In the genomic region with DNA sequence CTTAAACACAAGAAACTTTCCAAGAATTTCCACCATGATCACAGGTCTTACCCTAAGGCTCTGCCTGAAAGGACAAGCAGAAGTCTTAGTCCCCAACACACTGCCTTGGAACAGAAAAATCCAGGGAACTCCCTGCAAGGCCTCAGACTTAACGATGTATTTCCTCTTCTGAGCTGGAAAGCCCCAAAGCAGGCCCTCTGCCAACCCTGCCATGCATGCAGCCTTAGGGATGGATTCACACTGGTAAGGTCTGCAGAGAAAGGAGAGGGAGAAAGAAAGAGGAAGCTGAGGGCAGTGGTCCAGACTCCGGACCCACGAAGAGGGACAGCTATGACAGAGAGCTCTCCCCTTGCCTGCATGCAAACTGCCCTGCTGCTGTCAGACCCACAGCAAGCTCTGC, we compare ENCODE assay signal across 8 mouse cellular contexts. TPM values are rescaled to one million over a fixed set of nuclear protein-coding genes. Genes with fewer than 3 reads are reported as not detected.
DNase-seq lines count a peak whose midpoint lies in the region; ATAC-seq and TF ChIP-seq lines count a peak whose summit lies in the region.

No protein-coding gene starts in this region.

- no peak for DNase-seq in layer of hippocampus, adult 2 months (ENCODE audit: low spot score in 2 of 2)
- no peak for DNase-seq in layer of hippocampus, adult 18-20 months (ENCODE audit: low spot score in 2 of 2)
- DNase-seq in brain, adult 2 months (ENCODE audit: low read depth, low spot score): peak; percentile 47
- no peak for DNase-seq in midbrain, embryonic 11.5 days (ENCODE audit: low spot score, missing footprints)
- no peak for DNase-seq in thymus, postnatal 14 days

- peak overlapping the region; percentile 81 for H3K4me2 ChIP-seq in heart, embryonic 12.5 days
- peak overlapping the region; percentile 76 for H3K4me2 ChIP-seq in kidney, embryonic 15.5 days
- H3K4me2 ChIP-seq in midbrain, embryonic 11.5 days: peak overlapping the region; percentile 15; the same call in 1 of the 2 replicates

- 28% methylated on average over 3 of the region's 3 CpGs for WGBS in heart, embryonic 12.5 days
- 29% methylated on average over 3 of the region's 3 CpGs for WGBS in kidney, embryonic 15.5 days
- WGBS in midbrain, embryonic 11.5 days: 76% methylated on average over 3 of the region's 3 CpGs

- ATAC-seq in heart, embryonic 12.5 days (ENCODE audit: insufficient number of reproducible peaks, low FRiP score): no peak
- no peak for ATAC-seq in kidney, embryonic 15.5 days (replicated peaks; ENCODE audit: low FRiP score)
- ATAC-seq in midbrain, embryonic 11.5 days (ENCODE audit: low FRiP score): no peak
- ATAC-seq in megakaryocyte progenitor cell, adult 5-6 weeks (replicated peaks; ENCODE audit: poor library complexity): no peak

- H3K9me3 ChIP-seq in heart, embryonic 12.5 days (replicated peaks): no peaks in the 10 kb centered on the region
- no peaks in the 10 kb centered on the region for H3K9me3 ChIP-seq in kidney, embryonic 15.5 days (replicated peaks)
- no peaks in the 10 kb centered on the region for H3K9me3 ChIP-seq in midbrain, embryonic 11.5 days (ENCODE audit: control insufficient read depth, low read length)

- H3K4me1 ChIP-seq in heart, embryonic 12.5 days (replicated peaks): peaks cover 56% of the 10 kb centered on the region
- peaks cover 62% of the 10 kb centered on the region for H3K4me1 ChIP-seq in kidney, embryonic 15.5 days
- H3K4me1 ChIP-seq in midbrain, embryonic 11.5 days (ENCODE audit: control insufficient read depth, insufficient read depth, low read length): peaks cover 5% of the 10 kb centered on the region

- peaks cover 15% of the 10 kb centered on the region; the same call in 1 of the 2 replicates for H3K27me3 ChIP-seq in heart, embryonic 12.5 days (replicated peaks)
- no peaks in the 10 kb centered on the region; the same call in 1 of the 2 replicates for H3K27me3 ChIP-seq in kidney, embryonic 15.5 days
- H3K27me3 ChIP-seq in midbrain, embryonic 11.5 days (ENCODE audit: control insufficient read depth, insufficient read depth, low read length): 0 out of 2 replicates have a peak, but pooled peaks cover 2% of the 10 kb centered on the region

- peak overlapping the region; percentile 33; the same call in 1 of the 2 replicates for H3K4me3 ChIP-seq in layer of hippocampus, adult 2 months
- peak overlapping the region; percentile 100 for H3K4me3 ChIP-seq in heart, embryonic 12.5 days
- peak overlapping the region; percentile 93 for H3K4me3 ChIP-seq in kidney, embryonic 15.5 days (replicated peaks)
- no peak overlapping the region for H3K4me3 ChIP-seq in midbrain, embryonic 11.5 days (ENCODE audit: low read depth, low read length)

- 0 out of 2 replicates have a peak overlapping the region, but pooled peaks have one; percentile 21 for H3K9ac ChIP-seq in heart, embryonic 12.5 days
- H3K9ac ChIP-seq in kidney, embryonic 15.5 days: 0 out of 2 replicates have a peak overlapping the region, but pooled peaks have one; percentile 24
- H3K9ac ChIP-seq in midbrain, embryonic 11.5 days (ENCODE audit: low read length): no peak overlapping the region; the same call in 1 of the 2 replicates

- no peak for TF ChIP-seq CTCF in layer of hippocampus, adult 2 months (conservative IDR thresholded peaks at IDR 0.05)

- H3K27ac ChIP-seq in layer of hippocampus, adult 2 months: peak overlapping the region; percentile 69
- peak overlapping the region; percentile 78 for H3K27ac ChIP-seq in heart, embryonic 12.5 days (ENCODE audit: poor library complexity, severe bottlenecking)
- peak overlapping the region; percentile 96 for H3K27ac ChIP-seq in kidney, embryonic 15.5 days
- H3K27ac ChIP-seq in midbrain, embryonic 11.5 days (ENCODE audit: low read depth, low read length): no peak overlapping the region

- H3K36me3 ChIP-seq in heart, embryonic 12.5 days: no peaks in the 10 kb centered on the region
- no peaks in the 10 kb centered on the region for H3K36me3 ChIP-seq in kidney, embryonic 15.5 days
- no peaks in the 10 kb centered on the region for H3K36me3 ChIP-seq in midbrain, embryonic 11.5 days (ENCODE audit: control insufficient read depth, insufficient read depth, low read length)

RNA-seq across cellular contexts. Expression of a gene that starts 2.2 kb away (rescaled TPM):
- total RNA-seq in layer of hippocampus, adult 2 months (2021): 10 to 100 TPM; 29.2 to 30.5 TPM
- total RNA-seq in layer of hippocampus, adult 18-20 months (2021): 10 to 100 TPM; 29.4 to 32.2 TPM
- 18.7 and 21.6 TPM in 2 replicates for polyA plus RNA-seq in heart, embryonic 12.5 days (2016; fragmentation: Nextera tagmentation; extraction: Ambion mirVana)
- polyA plus RNA-seq in kidney, embryonic 15.5 days (2015; fragmentation: Nextera tagmentation; extraction: Ambion mirVana): 14.0 and 15.4 TPM in 2 replicates
- 13.2 and 17.8 TPM in 2 replicates for polyA plus RNA-seq in midbrain, embryonic 11.5 days (2014; fragmentation: Nextera tagmentation; extraction: Ambion mirVana)
- total RNA-seq in megakaryocyte progenitor cell, adult 5-6 weeks (2015): 2.7 and 3.5 TPM in 2 replicates
- total RNA-seq in megakaryocyte progenitor cell, adult 5-6 weeks (2017): 2.8 and 4.1 TPM in 2 replicates

Comparison
In these comparisons a context has a peak if more than half of its experiments do, and no peak if none do; other contexts are left out.
1. H3K4me2 ChIP-seq: peak in every context shown above with its lines; median percentile 81 in heart, embryonic 12.5 days; 76 in kidney, embryonic 15.5 days; 15 in midbrain, embryonic 11.5 days.
2. RNA of a gene that starts 2.2 kb away (total RNA-seq): 29.4 to 32.2 TPM in layer of hippocampus, adult 18-20 months and 29.2 to 30.5 TPM in layer of hippocampus, adult 2 months; 2.7 to 4.1 TPM in megakaryocyte progenitor cell, adult 5-6 weeks; every median in the first group is over 4 times any median in the second.